Mouse (Mus musculus) cortical plate, adult 2 months (tissue): ENCODE results near the gene Npas1.

Experiments used
- CTCF ChIP-seq: fragments of 200-500 bp; IDR thresholded peaks from 2 replicates; pipeline ENCODE4 v1.5.1; 2011; ENCODE audit warnings: mild to moderate bottlenecking, control low read depth, low read length; ENCODE audit not compliant: insufficient read depth; ENCODE audit errors: extremely low read depth
- POLR2A ChIP-seq: fragments of 200-500 bp; IDR thresholded peaks from 2 replicates; pipeline ENCODE4 v1.6.1; 2011; ENCODE audit warnings: mild to moderate bottlenecking, low read length, control low read depth; ENCODE audit not compliant: insufficient read depth; ENCODE audit errors: extremely low read depth

DNA sequence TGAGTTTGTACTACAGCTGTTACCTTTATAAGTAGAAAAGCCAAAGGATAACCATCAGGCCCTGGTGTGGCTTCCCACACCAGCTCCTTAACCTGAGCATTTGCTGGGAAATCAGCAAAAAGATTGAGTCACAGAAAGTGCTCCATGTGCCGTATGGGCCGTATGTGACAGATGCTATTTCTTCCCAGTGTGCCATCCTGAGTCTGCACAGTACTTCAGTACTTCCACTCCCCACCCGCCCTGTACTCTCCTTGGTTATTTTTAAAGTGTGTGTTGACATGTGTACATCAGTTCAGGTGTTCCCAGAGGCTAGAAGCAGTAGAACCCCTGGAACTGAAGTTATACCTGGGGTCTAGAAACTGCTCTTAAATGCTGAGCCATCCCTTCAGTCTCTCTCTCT is 70.5 kb downstream of the Npas1 start:
- no peak for TF ChIP-seq POLR2A
- TF ChIP-seq CTCF, result no peak
